Mouse (Mus musculus) layer of hippocampus, adult 9-11 months (tissue): Measurements from ENCODE around the gene Rasgrf1.
"Not testable (repeated sequence)": the region's sequence is repeated elsewhere in the genome, so short reads cannot be mapped to it uniquely, and the experiment has no call there.

ENCODE experiments used
- DNase-seq: peaks from one replicate; pipeline ENCODE4 v3.0.0; 2022

Gene Rasgrf1

GRCm38 (mm10) chr9:90041556-90041955 lies 131.8 kb downstream of the Rasgrf1 start:
- no peak for DNase-seq

GRCm38 (mm10) chr9:90042906-90043305 lies 133.2 kb downstream of the Rasgrf1 start:
- DNase-seq = not testable (repeated sequence)

- DNase-seq = no peak
Observed at GRCm38 (mm10) chr9:90045191-90045590, 135.5 kb downstream of the Rasgrf1 start.

- DNase-seq = no peak
Observed at GRCm38 (mm10) chr9:90047937-90048627, 138.4 kb downstream of the Rasgrf1 start.

- no peak for DNase-seq
Observed at GRCm38 (mm10) chr9:90053852-90054251, 144.1 kb downstream of the Rasgrf1 start, which contains the start of gene Ctsh. Gene Ctsh, plus strand, starts transcription at chr9:90054152.

GRCm38 (mm10) chr9:90054371-90055145 lies 144.8 kb downstream of the Rasgrf1 start:
- DNase-seq = peak; percentile 59

GRCm38 (mm10) chr9:90055409-90055808 lies 145.7 kb downstream of the Rasgrf1 start:
- no peak for DNase-seq

GRCm38 (mm10) chr9:90055911-90056310 lies 146.2 kb downstream of the Rasgrf1 start:
- DNase-seq = no peak

- DNase-seq = no peak
Observed at GRCm38 (mm10) chr9:90056716-90057115, 147.0 kb downstream of the Rasgrf1 start.

- no peak for DNase-seq
Observed at GRCm38 (mm10) chr9:90059828-90060573, 150.3 kb downstream of the Rasgrf1 start.

- DNase-seq = no peak
Observed at GRCm38 (mm10) chr9:90060574-90060875, 150.8 kb downstream of the Rasgrf1 start.

- DNase-seq = not testable (repeated sequence)
Observed at GRCm38 (mm10) chr9:90060932-90061331, 151.2 kb downstream of the Rasgrf1 start.

GRCm38 (mm10) chr9:90067341-90067740 lies 157.6 kb downstream of the Rasgrf1 start:
- no peak for DNase-seq

- no peak for DNase-seq
Observed at GRCm38 (mm10) chr9:90068786-90069185, 159.1 kb downstream of the Rasgrf1 start.

GRCm38 (mm10) chr9:90069485-90069884 lies 159.8 kb downstream of the Rasgrf1 start:
- DNase-seq = no peak

GRCm38 (mm10) chr9:90070174-90070573 lies 160.5 kb downstream of the Rasgrf1 start:
- no peak for DNase-seq

GRCm38 (mm10) chr9:90075336-90075735 lies 165.6 kb downstream of the Rasgrf1 start:
- DNase-seq = no peak

GRCm38 (mm10) chr9:90076131-90076530 lies 166.4 kb downstream of the Rasgrf1 start:
- no peak for DNase-seq
